Mouse (Mus musculus) kidney, adult 2 months (tissue): ENCODE measurements around the gene Gm10272.

Experiments used
- CTCF ChIP-seq: fragments of 200-500 bp; conservative IDR thresholded peaks from 2 replicates; pipeline ENCODE4 v1.5.1; 2011; ENCODE audit warnings: low read depth, mild to moderate bottlenecking, control low read depth, low read length, moderate library complexity, mixed read lengths; ENCODE audit not compliant: insufficient read depth, insufficient read length
- POLR2A ChIP-seq: fragments of 200-500 bp; IDR thresholded peaks from one replicate; pipeline ENCODE4 v1.6.1; 2011; ENCODE audit warnings: low read depth, low read length, control low read depth

GRCm38 (mm10) chr10:77709831-77710230, 3.4 kb downstream of the Gm10272 start:
- TF ChIP-seq CTCF (no peak), POLR2A (no peak)
